25 mouse cellular contexts compared by ENCODE assay signal in genomic region chr4:104522324-104522723, GRCm38 (mm10).
A peak's percentile ranks its signal among the peaks of the same experiment; 100 is the strongest.
DNase-seq lines count a peak whose midpoint lies in the region; ATAC-seq lines count a peak whose summit lies in the region.
"Had no signal": no experiment of that assay in that cellular context is flagged by ENCODE, and none has a peak within 500 bp of the region (broad histone marks: within the 10 kb centered on the region; RNA-seq: fewer than 3 reads in every experiment).

No protein-coding gene starts in this region.

- no peak overlapping the region for H3K4me3 ChIP-seq in intestine, embryonic 15.5 days (replicated peaks)
- H3K4me3 ChIP-seq: embryonic facial prominence, embryonic 15.5 days; forebrain, embryonic 10.5 days; heart, embryonic 15.5 days; limb, embryonic 10.5 days; midbrain, embryonic 10.5 days; myocyte; neural tube, embryonic 15.5 days had no signal

- H3K36me3 ChIP-seq in intestine, embryonic 15.5 days, result no peaks in the 10 kb centered on the region
- H3K36me3 ChIP-seq: embryonic facial prominence, embryonic 15.5 days; forebrain, embryonic 10.5 days; heart, embryonic 15.5 days; limb, embryonic 10.5 days; midbrain, embryonic 10.5 days; neural tube, embryonic 15.5 days had no signal

- H3K27me3 ChIP-seq in intestine, embryonic 15.5 days (replicated peaks), result no peaks in the 10 kb centered on the region
- H3K27me3 ChIP-seq: embryonic facial prominence, embryonic 15.5 days; heart, embryonic 15.5 days; neural tube, embryonic 15.5 days had no signal

- 35% methylated on average over 8 of the region's 8 CpGs for WGBS in intestine, embryonic 15.5 days

- H3K4me1 ChIP-seq in intestine, embryonic 15.5 days (replicated peaks), result 0 out of 2 replicates have a peak, but pooled peaks cover 4% of the 10 kb centered on the region
- H3K4me1 ChIP-seq: embryonic facial prominence, embryonic 15.5 days; heart, embryonic 15.5 days; limb, embryonic 10.5 days had no signal

- ATAC-seq in intestine, embryonic 15.5 days, result peak; percentile 85
- ATAC-seq: activated CD4-positive, CD25-positive, alpha-beta regulatory T cell, adult 4 months; Patski had no signal

- DNase-seq in cerebellum, adult 8-10 months, result peak; percentile 37
- no peak for DNase-seq in cerebellum, adult 11 months
- DNase-seq in Muller cell, postnatal 12 days (ENCODE audit: inconsistent ontology term), result peak; percentile 26
- DNase-seq in lung, postnatal 14 days, result peak; percentile 8
- DNase-seq in adrenal gland, adult 8-10 months, result no peak
- no peak for DNase-seq in ovary, postnatal 14 days (ENCODE audit: low spot score)
- DNase-seq in embryo, embryonic 10.5 days (ENCODE audit: low spot score), result no peak
- DNase-seq: adrenal gland, postnatal 36 days; embryo, embryonic 11 days; heart, adult 18-20 months; kidney, adult 18-20 months; retina, postnatal 1 day; right cerebral cortex, postnatal 4 days; thymus, adult 2 months had no signal

- 0 out of 2 replicates have a peak overlapping the region, but pooled peaks have one; percentile 7 for H3K4me2 ChIP-seq in intestine, embryonic 15.5 days (replicated peaks)
- H3K4me2 ChIP-seq: embryonic facial prominence, embryonic 15.5 days; heart, embryonic 15.5 days; liver, embryonic 11.5 days; neural tube, embryonic 15.5 days had no signal

- H3K27ac ChIP-seq in intestine, embryonic 15.5 days, result no peak overlapping the region
- H3K27ac ChIP-seq: embryonic facial prominence, embryonic 15.5 days; forebrain, embryonic 10.5 days; heart, embryonic 15.5 days; limb, embryonic 10.5 days; midbrain, embryonic 10.5 days; neural tube, embryonic 15.5 days had no signal

- no peak overlapping the region for H3K9ac ChIP-seq in intestine, embryonic 15.5 days
- H3K9ac ChIP-seq: embryonic facial prominence, embryonic 15.5 days; heart, embryonic 15.5 days; neural tube, embryonic 15.5 days had no signal

- no peaks in the 10 kb centered on the region for H3K9me3 ChIP-seq in intestine, embryonic 15.5 days
- H3K9me3 ChIP-seq: embryonic facial prominence, embryonic 15.5 days; forebrain, embryonic 10.5 days; heart, embryonic 15.5 days; limb, embryonic 10.5 days; midbrain, embryonic 10.5 days; neural tube, embryonic 15.5 days had no signal

Comparison
In these comparisons a context has a peak if more than half of its experiments do, and no peak if none do; other contexts are left out.
1. DNase-seq: peak in cerebellum, adult 8-10 months (single experiment), Muller cell, postnatal 12 days (single experiment) and lung, postnatal 14 days (single experiment); none in cerebellum, adult 11 months (single experiment), adrenal gland, adult 8-10 months (single experiment), ovary, postnatal 14 days (single experiment) and embryo, embryonic 10.5 days (single experiment).